Mouse (Mus musculus): ENCODE results near the gene Jade2. TPM values are rescaled to one million over a fixed set of nuclear protein-coding genes. Genes with fewer than 3 reads are reported as not detected.

Jade2 gene
- polyA plus RNA-seq (2015; fragmentation: Nextera tagmentation; extraction: Ambion mirVana), result 1.2 and 1.3 TPM in 2 replicates

- DNase-seq (ENCODE audit: low spot score) (peak; percentile 78), ATAC-seq (ENCODE audit: low FRiP score, low TSS enrichment) (no peak)
- WGBS, result under 1% methylated on average over 44 of the region's 47 CpGs
- Histone ChIP-seq H3K27ac (replicated peaks) (peak within 1 kb of the TSS; percentile 98), H3K36me3 (ENCODE audit: control insufficient read depth, insufficient read depth, low read length) (no peaks in the 10 kb centered on the region), H3K9ac (ENCODE audit: low read length) (peak within 1 kb of the TSS; percentile 95), H3K27me3 (ENCODE audit: control insufficient read depth, insufficient read depth, low read length) (no peaks in the 10 kb centered on the region), H3K9me3 (ENCODE audit: control insufficient read depth, low read length) (no peaks in the 10 kb centered on the region), H3K4me1 (replicated peaks; ENCODE audit: control insufficient read depth, insufficient read depth) (no peaks in the 10 kb centered on the region), H3K4me3 (ENCODE audit: low read depth, low read length) (peak within 1 kb of the TSS; percentile 79), H3K4me2 (replicated peaks; ENCODE audit: low read depth) (peak within 1 kb of the TSS; percentile 98)
- no peak for TF ChIP-seq EP300 (optimal IDR thresholded peaks at IDR 0.05)
- peak; percentile 52 for TF ChIP-seq CTCF (IDR thresholded peaks at IDR 0.05; ENCODE audit: low read depth)
Observed at GRCm38 (mm10) chr11:51857081-51857671, at the start of gene Jade2. Jade2 (minus strand) TSS chr11:51857653.

- H3K27ac ChIP-seq (replicated peaks), result no peak overlapping the region
- WGBS, result 71% methylated on average over 3 of the region's 3 CpGs
- no peaks in the 10 kb centered on the region for H3K9me3 ChIP-seq (ENCODE audit: control insufficient read depth, low read length)
- no peaks in the 10 kb centered on the region for H3K36me3 ChIP-seq (ENCODE audit: control insufficient read depth, insufficient read depth, low read length)
- H3K4me2 ChIP-seq (replicated peaks; ENCODE audit: low read depth), result no peak overlapping the region
- H3K9ac ChIP-seq (ENCODE audit: low read length), result no peak overlapping the region
- DNase-seq (ENCODE audit: low spot score), result no peak
- H3K4me3 ChIP-seq (ENCODE audit: low read depth, low read length), result no peak overlapping the region
- H3K4me1 ChIP-seq (replicated peaks; ENCODE audit: control insufficient read depth, insufficient read depth), result no peaks in the 10 kb centered on the region
- TF ChIP-seq EP300 (optimal IDR thresholded peaks at IDR 0.05), result no peak
- no peak for TF ChIP-seq CTCF (IDR thresholded peaks at IDR 0.05; ENCODE audit: low read depth)
- no peak for ATAC-seq (ENCODE audit: low FRiP score, low TSS enrichment)
- H3K27me3 ChIP-seq (ENCODE audit: control insufficient read depth, insufficient read depth, low read length), result no peaks in the 10 kb centered on the region
Observed at GRCm38 (mm10) chr11:51904224-51904623, 46.8 kb upstream of the Jade2 start.

GRCm38 (mm10) chr11:51899691-51900090, 42.2 kb upstream of the Jade2 start:
- H3K27me3 ChIP-seq (ENCODE audit: control insufficient read depth, insufficient read depth, low read length), result no peaks in the 10 kb centered on the region; the same call in 1 of the 2 replicates
- no peak overlapping the region for H3K9ac ChIP-seq (ENCODE audit: low read length)
- H3K4me2 ChIP-seq (replicated peaks; ENCODE audit: low read depth), result no peak overlapping the region
- no peaks in the 10 kb centered on the region for H3K36me3 ChIP-seq (ENCODE audit: control insufficient read depth, insufficient read depth, low read length)
- no peak overlapping the region for H3K4me3 ChIP-seq (ENCODE audit: low read depth, low read length)
- ATAC-seq (ENCODE audit: low FRiP score, low TSS enrichment) (no peak), DNase-seq (ENCODE audit: low spot score) (no peak)
- H3K9me3 ChIP-seq (ENCODE audit: control insufficient read depth, low read length), result no peaks in the 10 kb centered on the region
- 81% methylated on average over 10 of the region's 10 CpGs for WGBS
- H3K4me1 ChIP-seq (replicated peaks; ENCODE audit: control insufficient read depth, insufficient read depth), result no peaks in the 10 kb centered on the region
- no peak overlapping the region for H3K27ac ChIP-seq (replicated peaks)
- TF ChIP-seq CTCF (IDR thresholded peaks at IDR 0.05; ENCODE audit: low read depth), result no peak
- TF ChIP-seq EP300 (optimal IDR thresholded peaks at IDR 0.05), result no peak

GRCm38 (mm10) chr11:51898326-51899080, 41.0 kb upstream of the Jade2 start:
- ATAC-seq (ENCODE audit: low FRiP score, low TSS enrichment) (no peak), DNase-seq (ENCODE audit: low spot score) (no peak)
- no peaks in the 10 kb centered on the region for H3K9me3 ChIP-seq (ENCODE audit: control insufficient read depth, low read length)
- no peaks in the 10 kb centered on the region; the same call in 1 of the 2 replicates for H3K27me3 ChIP-seq (ENCODE audit: control insufficient read depth, insufficient read depth, low read length)
- TF ChIP-seq CTCF (IDR thresholded peaks at IDR 0.05; ENCODE audit: low read depth) (no peak), EP300 (optimal IDR thresholded peaks at IDR 0.05) (no peak)
- no peak overlapping the region for H3K4me3 ChIP-seq (ENCODE audit: low read depth, low read length)
- no peak overlapping the region for H3K4me2 ChIP-seq (replicated peaks; ENCODE audit: low read depth)
- no peak overlapping the region for H3K9ac ChIP-seq (ENCODE audit: low read length)
- H3K4me1 ChIP-seq (replicated peaks; ENCODE audit: control insufficient read depth, insufficient read depth), result no peaks in the 10 kb centered on the region
- H3K27ac ChIP-seq (replicated peaks), result no peak overlapping the region
- WGBS, result 48% methylated on average over 21 of the region's 21 CpGs
- no peaks in the 10 kb centered on the region for H3K36me3 ChIP-seq (ENCODE audit: control insufficient read depth, insufficient read depth, low read length)

GRCm38 (mm10) chr11:51897311-51897710, 39.9 kb upstream of the Jade2 start:
- Histone ChIP-seq H3K9me3 (ENCODE audit: control insufficient read depth, low read length) (no peaks in the 10 kb centered on the region), H3K36me3 (ENCODE audit: control insufficient read depth, insufficient read depth, low read length) (no peaks in the 10 kb centered on the region), H3K9ac (ENCODE audit: low read length) (no peak overlapping the region), H3K27ac (replicated peaks) (no peak overlapping the region), H3K4me3 (ENCODE audit: low read depth, low read length) (no peak overlapping the region), H3K4me2 (replicated peaks; ENCODE audit: low read depth) (no peak overlapping the region), H3K27me3 (ENCODE audit: control insufficient read depth, insufficient read depth, low read length) (no peaks in the 10 kb centered on the region; the same call in 1 of the 2 replicates), H3K4me1 (replicated peaks; ENCODE audit: control insufficient read depth, insufficient read depth) (no peaks in the 10 kb centered on the region)
- TF ChIP-seq CTCF (IDR thresholded peaks at IDR 0.05; ENCODE audit: low read depth), result no peak
- DNase-seq (ENCODE audit: low spot score) (no peak), ATAC-seq (ENCODE audit: low FRiP score, low TSS enrichment) (no peak)
- 76% methylated on average over 11 of the region's 11 CpGs for WGBS

GRCm38 (mm10) chr11:51896012-51896411, 38.6 kb upstream of the Jade2 start:
- ATAC-seq (ENCODE audit: low FRiP score, low TSS enrichment), result no peak
- H3K4me2 ChIP-seq (replicated peaks; ENCODE audit: low read depth), result no peak overlapping the region
- no peak overlapping the region for H3K4me3 ChIP-seq (ENCODE audit: low read depth, low read length)
- H3K27me3 ChIP-seq (ENCODE audit: control insufficient read depth, insufficient read depth, low read length), result no peaks in the 10 kb centered on the region; the same call in 1 of the 2 replicates
- no peaks in the 10 kb centered on the region for H3K9me3 ChIP-seq (ENCODE audit: control insufficient read depth, low read length)
- H3K9ac ChIP-seq (ENCODE audit: low read length), result no peak overlapping the region
- WGBS, result 30% methylated on average over 4 of the region's 4 CpGs
- no peaks in the 10 kb centered on the region for H3K36me3 ChIP-seq (ENCODE audit: control insufficient read depth, insufficient read depth, low read length)
- no peak for DNase-seq (ENCODE audit: low spot score)
- no peaks in the 10 kb centered on the region for H3K4me1 ChIP-seq (replicated peaks; ENCODE audit: control insufficient read depth, insufficient read depth)
- TF ChIP-seq CTCF (IDR thresholded peaks at IDR 0.05; ENCODE audit: low read depth) (no peak), EP300 (optimal IDR thresholded peaks at IDR 0.05) (no peak)
- H3K27ac ChIP-seq (replicated peaks), result no peak overlapping the region

All from stomach, postnatal 0 days (tissue).